Mouse (Mus musculus) cerebellum, adult 8-10 months (tissue): ENCODE results near the gene Prelid1.
A peak's percentile ranks its signal among the peaks of the same experiment; 100 is the strongest.

Experiments used
- DNase-seq: peaks from one replicate; pipeline ENCODE4 v3.0.0; 2022

The Prelid1 gene

DNA sequence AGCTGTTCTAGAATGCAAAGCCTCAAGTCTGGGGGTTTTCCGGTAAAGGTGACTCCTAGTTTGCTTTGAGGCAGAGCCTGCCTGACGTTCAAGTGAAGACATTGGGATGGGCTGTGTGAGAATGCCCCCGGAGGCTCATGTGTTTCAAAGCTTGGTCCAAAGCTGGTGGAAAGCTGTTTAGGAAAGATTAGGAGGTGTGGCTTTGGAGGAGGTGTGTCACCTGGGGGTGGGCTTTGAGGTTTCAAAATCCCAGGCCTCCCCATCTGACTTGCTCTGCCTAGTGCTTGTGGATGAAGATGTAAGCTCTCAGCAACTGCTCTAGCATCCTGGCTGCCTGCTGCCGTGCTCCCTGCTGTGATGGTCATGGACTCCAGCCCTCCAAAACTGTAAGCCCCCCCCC, 15.4 kb downstream of the Prelid1 start:
- no peak for DNase-seq

DNA sequence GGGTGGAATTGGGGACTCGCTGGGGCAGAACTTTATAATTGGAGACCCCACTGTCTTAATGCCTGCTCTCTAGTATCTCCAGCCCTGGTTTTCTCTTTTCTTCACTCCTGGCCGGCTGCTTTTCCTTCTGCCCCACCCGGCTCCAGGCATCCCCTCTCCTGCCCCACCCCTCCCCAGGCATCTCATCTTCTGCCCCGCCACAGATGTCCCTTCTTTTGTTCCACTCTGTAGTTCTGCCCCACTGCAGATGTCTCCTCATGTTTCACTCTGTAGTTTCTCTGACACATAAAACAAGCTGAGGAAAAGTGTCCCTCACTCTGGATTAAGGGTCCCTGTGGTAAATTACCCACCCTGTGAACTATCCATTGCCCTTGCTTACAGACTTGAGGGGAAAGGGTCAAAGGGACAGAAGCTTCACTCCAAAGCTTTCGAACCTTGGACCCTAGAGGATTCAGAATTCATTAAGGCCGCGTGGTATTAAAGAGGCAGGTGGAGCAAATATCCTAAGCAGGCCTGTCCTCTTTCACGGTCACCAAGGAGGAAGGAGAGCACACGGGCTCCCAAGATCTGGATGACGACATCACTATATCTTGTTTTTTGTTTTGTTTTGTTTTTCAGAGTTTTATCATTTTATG, 17.2 kb downstream of the Prelid1 start:
- DNase-seq: no peak

DNA sequence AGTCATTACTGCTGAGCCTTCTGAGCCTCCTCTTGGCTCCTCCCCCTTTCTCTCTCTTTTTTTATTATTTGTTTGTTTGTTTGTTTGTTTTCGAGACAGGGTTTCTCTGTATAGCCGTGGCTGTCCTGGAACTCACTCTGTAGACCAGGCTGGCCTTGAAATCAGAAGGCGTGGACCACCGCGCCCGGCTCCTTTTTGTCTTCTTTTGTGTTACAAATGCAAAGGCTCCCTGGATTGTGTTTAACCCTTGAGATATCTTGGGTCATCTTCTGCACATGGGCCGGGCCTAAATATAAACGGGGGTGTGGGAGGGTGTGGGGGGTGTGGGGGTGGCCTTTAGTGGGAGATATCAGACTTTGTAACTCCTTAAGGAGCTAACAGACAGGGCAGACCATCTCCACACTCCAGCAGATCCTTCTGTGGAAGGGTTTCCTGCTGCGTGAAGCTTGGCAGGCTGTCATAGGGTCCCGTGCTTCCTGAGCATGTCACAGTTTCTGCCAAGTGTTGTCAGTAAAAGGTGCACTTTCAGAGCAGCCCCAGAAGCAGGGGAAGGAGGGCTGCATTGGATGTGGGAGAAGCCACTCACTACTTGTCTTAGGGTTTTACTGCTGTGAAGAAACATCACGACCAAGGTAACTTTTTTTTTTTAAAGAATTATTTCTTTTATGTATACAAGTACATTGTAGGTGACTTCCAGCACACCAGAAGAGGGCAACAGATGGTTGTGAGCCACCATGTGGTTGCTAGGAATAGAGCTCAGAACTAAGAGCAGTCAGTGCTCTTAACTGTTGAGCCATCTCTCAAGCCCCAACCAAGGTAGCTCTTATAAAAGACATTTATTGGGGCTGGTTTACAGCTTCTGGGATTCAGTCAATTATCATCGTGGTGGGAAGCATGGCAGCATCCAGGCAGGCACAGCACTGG, 18.1 kb downstream of the Prelid1 start:
- no peak for DNase-seq

DNA sequence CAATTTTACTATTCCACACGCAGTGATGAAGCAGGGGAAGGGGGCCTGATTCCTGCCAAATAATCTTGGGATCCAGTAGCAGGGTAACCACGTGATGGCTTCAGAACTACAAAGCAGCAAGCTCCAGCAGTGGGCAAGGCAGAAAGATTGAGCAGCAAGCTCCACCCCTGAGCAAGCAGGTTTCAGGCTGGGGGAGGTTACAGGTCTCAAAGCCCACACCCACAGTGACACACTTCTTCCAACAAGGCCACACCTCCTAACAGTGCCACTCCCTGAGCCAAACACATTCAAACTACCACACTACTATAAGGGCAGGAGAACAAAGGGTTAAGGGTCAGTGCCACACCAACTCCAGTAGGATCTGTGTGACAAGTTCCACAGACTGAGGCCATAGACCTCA, 19.0 kb downstream of the Prelid1 start:
- no peak for DNase-seq

DNA sequence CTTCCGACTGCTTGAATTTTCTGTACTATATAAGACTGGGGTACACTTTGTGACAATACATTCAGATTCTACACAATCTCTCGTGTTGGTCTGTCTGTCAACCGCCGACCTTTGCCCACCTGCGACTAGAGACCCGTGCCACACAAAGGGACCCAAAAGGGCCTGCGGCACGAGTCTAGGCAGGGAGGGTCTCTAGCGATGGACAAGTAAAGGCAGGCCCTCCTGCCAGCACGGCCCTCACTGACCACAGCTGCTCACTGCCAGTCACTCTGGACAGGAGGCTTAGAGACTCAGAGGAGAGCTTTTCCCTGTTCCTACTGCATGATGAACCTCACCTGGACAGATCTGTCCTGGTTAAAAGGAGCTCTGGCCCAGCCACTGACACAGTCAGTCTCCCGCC, 22.2 kb downstream of the Prelid1 start:
- DNase-seq: no peak

DNA sequence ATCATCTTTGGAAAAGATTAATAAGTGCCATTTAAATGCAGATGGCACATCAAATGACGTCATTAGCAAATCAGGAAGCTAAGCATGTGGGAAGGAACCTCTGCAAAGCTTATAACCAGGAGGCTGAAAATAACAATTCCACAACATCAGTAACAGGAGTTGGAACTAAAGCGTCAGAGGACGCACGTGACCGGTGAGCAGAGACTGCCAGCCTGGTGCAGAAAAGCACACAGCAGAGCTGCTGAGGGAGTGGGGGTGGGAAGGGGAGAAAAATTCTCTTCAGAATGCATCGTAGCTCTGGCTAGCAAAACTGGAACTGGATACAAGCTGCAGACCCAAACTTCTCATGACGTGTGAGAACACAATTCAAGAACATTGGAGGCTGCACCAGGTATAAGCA, 24.0 kb downstream of the Prelid1 start:
- DNase-seq: no peak

DNA sequence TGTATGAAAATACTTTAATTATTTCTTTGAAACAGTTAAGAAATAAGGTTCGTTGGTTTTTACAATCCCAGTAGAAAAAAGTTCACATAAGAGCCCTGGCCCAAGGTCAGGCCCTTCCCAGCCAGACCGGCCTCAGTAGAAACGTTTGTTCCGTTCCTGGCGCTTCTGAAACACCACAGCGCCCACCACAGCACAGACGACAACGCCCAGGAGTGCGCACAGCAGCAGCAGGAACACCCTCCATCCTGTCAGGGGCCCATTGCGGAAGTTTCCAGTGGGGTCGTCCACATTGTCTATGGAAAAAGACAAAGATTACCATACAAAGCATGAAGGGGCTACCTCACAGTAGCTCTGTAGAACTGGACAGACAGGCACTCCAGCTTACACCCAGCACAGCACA, 26.4 kb downstream of the Prelid1 start:
- no peak for DNase-seq

DNA sequence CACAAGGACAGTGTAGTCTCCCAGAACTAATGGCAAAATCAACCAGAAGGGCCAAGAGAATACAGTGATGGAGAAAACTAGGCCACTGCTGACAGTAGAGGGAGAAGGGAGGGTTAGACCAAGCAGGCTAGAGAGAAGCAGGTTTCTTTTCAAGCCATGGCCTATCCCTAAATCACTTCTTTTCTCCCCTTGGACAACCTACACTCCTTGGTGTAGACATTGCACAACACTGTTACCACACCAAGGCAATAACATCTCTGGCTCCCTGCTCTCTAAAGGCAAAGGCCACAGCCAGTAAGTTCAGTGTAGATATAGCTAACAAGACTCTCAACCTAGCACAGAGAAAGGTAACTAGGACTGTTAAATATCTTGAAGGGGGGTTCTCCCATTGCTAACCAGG, 40.8 kb downstream of the Prelid1 start:
- no peak for DNase-seq

DNA sequence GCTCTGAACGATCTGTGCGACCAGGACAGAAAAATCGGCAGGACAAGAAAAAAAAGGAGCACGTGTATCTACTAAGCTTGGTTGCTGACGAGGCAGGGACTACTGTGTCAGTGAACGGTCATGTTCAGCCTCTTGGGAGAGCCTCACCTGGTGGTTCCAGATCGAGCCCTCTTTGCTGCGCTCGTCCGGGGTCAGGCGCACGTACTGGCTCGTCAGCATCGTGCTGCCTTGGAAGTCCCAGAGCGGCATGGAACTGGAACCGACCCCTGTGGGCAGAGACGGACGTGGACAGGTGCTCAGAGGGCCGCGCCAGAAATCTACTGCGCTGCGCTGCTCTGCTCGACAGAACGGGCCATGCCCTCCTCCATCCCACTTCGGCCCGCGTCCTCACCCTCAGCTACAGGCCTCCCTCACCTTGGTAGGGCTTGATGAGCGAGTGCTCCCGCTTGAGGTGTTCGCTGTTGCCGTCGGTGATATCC, 41.7 kb downstream of the Prelid1 start:
- no peak for DNase-seq

DNA sequence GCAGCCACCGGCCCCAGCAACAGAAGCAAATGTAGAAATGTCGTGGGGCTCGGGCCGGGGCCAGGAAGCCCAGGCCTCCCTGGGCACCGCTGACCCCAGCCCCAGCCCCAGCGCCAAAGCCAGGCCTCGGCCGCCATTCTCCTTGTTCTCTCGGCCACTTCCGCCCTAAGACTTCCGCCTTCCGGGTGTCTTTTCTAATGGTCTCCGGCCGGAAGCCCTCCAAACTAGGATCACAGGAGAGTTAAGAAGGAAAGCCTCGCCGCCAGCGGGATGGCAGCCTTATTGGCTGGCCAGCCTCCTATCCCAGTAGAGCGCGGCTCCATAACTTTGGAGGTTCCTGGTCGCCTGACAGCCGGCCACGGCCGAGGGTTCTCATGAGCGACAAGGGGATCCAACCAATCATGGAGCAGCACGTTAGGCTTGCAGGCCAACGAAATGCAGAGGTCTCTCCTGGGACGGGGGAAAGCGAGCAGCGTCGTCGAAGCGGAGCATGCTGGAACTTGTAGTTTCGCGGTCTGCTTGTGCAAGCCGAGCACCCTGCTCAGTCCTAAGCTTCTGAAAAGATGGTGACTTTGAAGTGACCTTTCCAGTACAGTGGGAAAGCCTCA, 42.3 kb downstream of the Prelid1 start, which contains the start of gene Lman2:
Gene Lman2, minus strand, starts transcription at position 331 of the 608 bp plus-strand sequence.
- peak; percentile 94 for DNase-seq

DNA sequence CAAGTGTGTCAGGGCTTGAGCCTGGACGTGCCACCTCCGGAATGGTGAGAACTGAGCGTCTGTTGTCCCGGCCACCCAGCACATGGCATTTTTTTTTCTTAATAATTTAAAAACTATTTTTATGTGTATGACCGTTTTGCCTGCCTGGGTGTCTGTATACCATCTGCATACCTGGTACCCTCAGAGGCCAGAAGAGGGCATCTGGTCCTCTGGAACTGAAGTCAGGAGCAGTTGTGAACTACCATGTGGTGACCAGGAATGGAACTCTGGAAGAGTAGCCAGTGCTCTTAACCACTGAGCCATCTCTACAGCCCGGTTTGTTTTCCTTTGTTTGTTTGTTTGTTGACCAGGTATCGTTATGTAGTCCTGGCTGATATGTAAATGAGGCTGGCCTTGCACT, 48.1 kb downstream of the Prelid1 start:
- DNase-seq: no peak

DNA sequence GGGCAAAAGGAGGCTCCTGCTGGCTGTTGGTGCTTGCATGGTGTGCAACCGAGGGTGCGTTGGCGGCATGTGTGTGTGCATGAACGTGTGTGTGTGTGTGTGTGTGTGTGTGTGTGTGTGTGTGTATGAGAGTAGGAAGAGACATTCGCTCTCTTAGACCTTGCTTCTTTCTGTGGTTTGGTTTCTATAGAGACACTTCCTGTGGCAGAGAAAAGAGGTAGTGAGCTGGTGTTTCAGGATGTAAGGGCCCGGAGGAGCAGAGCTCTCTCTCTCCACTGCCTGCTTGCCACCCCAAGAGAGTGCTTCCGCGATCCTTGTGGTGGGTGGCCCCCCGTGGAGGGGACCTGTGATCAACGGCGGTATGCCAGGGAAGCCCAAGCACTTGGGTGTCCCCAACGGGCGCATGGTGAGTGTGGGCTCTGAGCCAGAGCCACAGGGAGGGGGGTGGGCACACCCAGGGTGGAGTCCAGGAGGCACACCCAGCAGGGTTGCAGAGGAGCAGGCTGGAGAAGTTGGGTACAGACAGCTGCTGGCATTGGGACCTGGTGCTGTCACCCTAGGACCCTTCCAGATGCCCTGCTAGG, 49.3 kb downstream of the Prelid1 start, which contains the start of gene Rgs14:
Gene Rgs14, plus strand, starts transcription at position 202 of the 584 bp plus-strand sequence.
- no peak for DNase-seq

DNA sequence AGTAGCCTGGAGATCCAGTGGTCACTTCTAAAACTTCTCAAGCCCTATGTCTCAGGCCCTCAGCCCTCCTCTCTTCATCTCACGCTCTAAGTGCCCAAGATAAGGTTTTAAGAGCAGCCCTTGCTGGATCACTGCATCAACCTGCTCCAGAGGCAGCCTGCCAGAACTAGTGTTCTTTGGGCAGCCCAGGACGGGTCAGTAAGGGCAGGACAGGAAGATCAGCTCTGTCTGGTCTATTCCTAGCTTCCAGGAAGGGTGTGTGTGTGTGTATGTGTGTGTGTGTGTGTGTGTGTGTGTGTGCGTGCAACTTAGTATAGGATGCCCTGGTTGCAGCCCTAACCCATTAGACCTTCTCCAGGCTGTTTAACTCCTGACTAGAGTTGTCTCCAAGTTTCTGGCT, 49.9 kb downstream of the Prelid1 start:
- no peak for DNase-seq

DNA sequence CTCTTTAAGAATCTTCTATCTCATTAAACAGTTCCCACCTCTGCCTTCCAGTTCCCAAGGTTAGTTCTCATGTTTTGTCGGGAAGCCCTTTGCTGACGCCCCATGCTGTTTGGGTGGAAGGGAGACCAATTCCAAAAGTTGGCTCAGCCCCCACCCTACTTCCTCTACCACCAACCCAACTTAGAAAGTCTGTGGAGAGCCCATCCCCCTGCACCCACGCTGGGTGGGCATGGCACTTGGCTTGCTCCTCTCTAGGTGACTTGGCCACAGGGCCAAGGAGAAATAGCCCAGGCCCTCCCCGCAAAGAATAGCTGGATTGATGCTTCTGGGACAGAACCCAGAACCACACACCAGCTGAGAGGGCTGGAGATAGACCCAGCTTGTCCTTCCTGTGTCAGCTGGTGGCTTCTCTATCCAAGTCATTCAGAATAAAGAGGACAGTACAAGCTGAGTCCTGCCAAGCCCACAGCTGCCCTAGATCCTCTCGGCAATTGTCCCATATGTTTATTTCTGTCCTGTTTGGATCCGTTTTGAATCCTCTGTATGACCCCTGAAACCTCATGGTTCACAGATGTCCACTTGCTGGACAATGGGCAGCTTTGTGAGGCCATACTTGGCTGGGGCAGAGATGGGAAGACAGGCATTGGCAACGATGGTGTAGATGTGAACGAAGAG, 50.8 kb downstream of the Prelid1 start:
- DNase-seq: no peak

DNA sequence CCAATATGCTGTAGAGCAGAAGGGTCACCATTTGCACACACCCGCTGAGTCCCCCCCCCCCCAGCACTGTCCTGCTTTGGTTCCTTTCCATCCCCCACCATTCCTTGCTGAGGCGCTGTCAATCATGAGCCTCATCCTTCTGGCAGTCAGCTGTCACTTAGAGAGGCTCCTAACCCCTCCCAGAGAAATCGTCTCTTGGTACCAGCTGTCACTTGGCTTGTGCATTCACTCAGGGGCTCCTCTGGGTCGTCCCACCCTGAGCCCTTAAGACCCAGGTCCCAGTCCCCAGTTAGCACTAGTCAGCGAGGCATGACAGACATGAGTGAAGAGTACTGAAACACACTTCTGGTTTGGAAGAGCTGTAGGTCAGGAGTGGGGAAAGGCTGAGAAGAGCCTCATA, 51.4 kb downstream of the Prelid1 start:
- DNase-seq: no peak

DNA sequence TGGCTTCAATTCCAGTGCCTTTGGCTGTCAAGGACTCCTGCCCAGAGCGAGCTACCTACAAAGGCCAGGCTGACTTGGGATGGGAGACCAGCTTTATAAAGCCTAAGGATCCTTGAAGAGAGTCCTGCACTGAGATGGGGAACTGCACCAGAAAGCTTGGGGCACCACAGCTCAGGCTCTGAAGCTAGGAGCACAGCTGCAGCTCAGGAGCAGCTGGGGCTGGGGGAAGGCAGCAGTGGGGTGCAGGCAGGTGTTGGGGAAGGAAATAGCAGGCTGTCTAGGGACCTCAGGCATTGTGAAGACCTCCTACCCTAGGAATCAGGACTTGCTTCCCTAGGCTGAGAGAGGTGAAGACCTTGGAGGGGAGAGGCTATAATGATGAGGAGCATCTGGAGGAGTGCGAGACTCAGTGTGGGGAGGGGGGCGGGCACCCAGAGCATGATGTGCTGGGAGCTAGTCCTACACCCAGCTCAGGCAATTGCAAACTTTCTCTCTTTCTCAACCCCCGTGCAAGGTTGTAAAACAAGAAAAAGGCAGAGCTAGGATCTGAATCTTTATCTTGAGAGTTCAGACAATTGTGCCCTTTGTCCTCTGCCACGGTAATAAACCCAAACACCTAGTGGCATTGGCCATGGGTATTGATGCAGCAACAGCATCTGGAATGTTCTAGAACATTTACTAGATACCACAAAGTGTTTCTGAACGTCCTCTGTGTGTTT, 54.1 kb downstream of the Prelid1 start:
- DNase-seq: no peak
